Mouse (Mus musculus): Measurements from ENCODE around the gene Gimap9. TPM values are rescaled to one million over a fixed set of nuclear protein-coding genes. Genes with fewer than 3 reads are reported as not detected.
"Not testable (repeated sequence)": the region's sequence is repeated elsewhere in the genome, so short reads cannot be mapped to it uniquely, and the experiment has no call there.

The Gimap9 gene
- polyA plus RNA-seq, 1 experiment from 2014 or later = 1.9 TPM

- Histone ChIP-seq H3K27ac (replicated peaks) (no peak overlapping the region), H3K4me2 (no peak overlapping the region), H3K4me3 (replicated peaks) (no peak overlapping the region), H3K27me3 (replicated peaks) (no peaks in the 10 kb centered on the region), H3K9ac (replicated peaks) (no peak overlapping the region), H3K4me1 (no peaks in the 10 kb centered on the region), H3K9me3 (replicated peaks) (no peaks in the 10 kb centered on the region), H3K36me3 (no peaks in the 10 kb centered on the region)
- no peak for ATAC-seq (ENCODE audit: low FRiP score)
- 76% methylated on average over 3 of the region's 3 CpGs for WGBS
These were observed 5.7 kb downstream of the Gimap9 start for GRCm38 (mm10) chr6:48681472-48682090.

GRCm38 (mm10) chr6:48682271-48682670 lies 6.3 kb downstream of the Gimap9 start:
- no peaks in the 10 kb centered on the region for H3K36me3 ChIP-seq
- ATAC-seq (ENCODE audit: low FRiP score) = no peak
- no peak overlapping the region for H3K9ac ChIP-seq (replicated peaks)
- no peak overlapping the region for H3K4me3 ChIP-seq (replicated peaks)
- WGBS = 90% methylated on average over 4 of the region's 4 CpGs
- H3K4me2 ChIP-seq = no peak overlapping the region
- H3K27ac ChIP-seq (replicated peaks) = no peak overlapping the region
- H3K27me3 ChIP-seq (replicated peaks) = no peaks in the 10 kb centered on the region
- H3K4me1 ChIP-seq = no peaks in the 10 kb centered on the region
- no peaks in the 10 kb centered on the region for H3K9me3 ChIP-seq (replicated peaks)

GRCm38 (mm10) chr6:48683263-48683821 lies 7.4 kb downstream of the Gimap9 start:
- not testable (repeated sequence) for H3K4me2 ChIP-seq; H3K27me3 ChIP-seq (replicated peaks); H3K4me1 ChIP-seq; H3K9me3 ChIP-seq (replicated peaks); ATAC-seq (ENCODE audit: low FRiP score); H3K9ac ChIP-seq (replicated peaks); H3K36me3 ChIP-seq; H3K4me3 ChIP-seq (replicated peaks); H3K27ac ChIP-seq (replicated peaks)
- 99% methylated on average over 3 of the region's 4 CpGs for WGBS

- H3K4me1 ChIP-seq = no peaks in the 10 kb centered on the region
- H3K9ac ChIP-seq (replicated peaks) = no peak within 1 kb of the TSS
- no peaks in the 10 kb centered on the region for H3K27me3 ChIP-seq (replicated peaks)
- no peak within 1 kb of the TSS for H3K27ac ChIP-seq (replicated peaks)
- H3K9me3 ChIP-seq (replicated peaks) = no peaks in the 10 kb centered on the region
- no peaks in the 10 kb centered on the region for H3K36me3 ChIP-seq
- ATAC-seq (ENCODE audit: low FRiP score) = no peak
- no peak within 1 kb of the TSS for H3K4me2 ChIP-seq
- 79% methylated on average over 5 of the region's 5 CpGs for WGBS
- H3K4me3 ChIP-seq (replicated peaks) = no peak within 1 kb of the TSS
These were observed 8.4 kb downstream of the Gimap9 start, which contains the start of gene Gimap4 for GRCm38 (mm10) chr6:48684319-48684718. Gene Gimap4 (plus strand): TSS chr6:48684549.

- Histone ChIP-seq H3K4me1 (no peaks in the 10 kb centered on the region), H3K4me3 (replicated peaks) (no peak overlapping the region), H3K27me3 (replicated peaks) (no peaks in the 10 kb centered on the region), H3K9ac (replicated peaks) (no peak overlapping the region), H3K27ac (replicated peaks) (no peak overlapping the region), H3K36me3 (no peaks in the 10 kb centered on the region), H3K9me3 (replicated peaks) (no peaks in the 10 kb centered on the region), H3K4me2 (no peak overlapping the region)
- 75% methylated on average over 4 of the region's 4 CpGs for WGBS
- ATAC-seq (ENCODE audit: low FRiP score) = no peak
These were observed 8.9 kb downstream of the Gimap9 start for GRCm38 (mm10) chr6:48684806-48685205.

- 88% methylated on average over 2 of the region's 2 CpGs for WGBS
- no peaks in the 10 kb centered on the region for H3K36me3 ChIP-seq
- H3K27me3 ChIP-seq (replicated peaks) = no peaks in the 10 kb centered on the region
- no peaks in the 10 kb centered on the region for H3K9me3 ChIP-seq (replicated peaks)
- no peak overlapping the region for H3K4me2 ChIP-seq
- H3K4me3 ChIP-seq (replicated peaks) = no peak overlapping the region
- ATAC-seq (ENCODE audit: low FRiP score) = no peak
- H3K4me1 ChIP-seq = no peaks in the 10 kb centered on the region
- H3K9ac ChIP-seq (replicated peaks) = no peak overlapping the region
- no peak overlapping the region for H3K27ac ChIP-seq (replicated peaks)
These were observed 9.3 kb downstream of the Gimap9 start for GRCm38 (mm10) chr6:48685251-48685650.

- 89% methylated on average over 7 of the region's 7 CpGs for WGBS
- H3K27ac ChIP-seq (replicated peaks) = no peak overlapping the region
- no peak for ATAC-seq (ENCODE audit: low FRiP score)
These were observed 10.1 kb downstream of the Gimap9 start for GRCm38 (mm10) chr6:48685694-48686665.

GRCm38 (mm10) chr6:48687077-48687476 lies 11.1 kb downstream of the Gimap9 start:
- H3K36me3 ChIP-seq = no peaks in the 10 kb centered on the region
- H3K4me1 ChIP-seq = no peaks in the 10 kb centered on the region
- no peak overlapping the region for H3K4me3 ChIP-seq (replicated peaks)
- no peaks in the 10 kb centered on the region for H3K27me3 ChIP-seq (replicated peaks)
- no peaks in the 10 kb centered on the region for H3K9me3 ChIP-seq (replicated peaks)
- no peak overlapping the region for H3K9ac ChIP-seq (replicated peaks)
- WGBS = 78% methylated on average over 2 of the region's 2 CpGs
- H3K27ac ChIP-seq (replicated peaks) = no peak overlapping the region
- no peak for ATAC-seq (ENCODE audit: low FRiP score)
- H3K4me2 ChIP-seq = no peak overlapping the region

More at GRCm38 (mm10) chr6:48685694-48686665, 10.1 kb downstream of the Gimap9 start:
- Histone ChIP-seq H3K36me3 (no peaks in the 10 kb centered on the region), H3K4me1 (no peaks in the 10 kb centered on the region), H3K4me2 (no peak overlapping the region), H3K9ac (replicated peaks) (no peak overlapping the region), H3K9me3 (replicated peaks) (no peaks in the 10 kb centered on the region), H3K27me3 (replicated peaks) (no peaks in the 10 kb centered on the region), H3K4me3 (replicated peaks) (no peak overlapping the region)

GRCm38 (mm10) chr6:48689320-48689719 lies 13.4 kb downstream of the Gimap9 start:
- Histone ChIP-seq H3K36me3 (no peaks in the 10 kb centered on the region), H3K9ac (replicated peaks) (no peak overlapping the region), H3K4me2 (no peak overlapping the region), H3K4me1 (no peaks in the 10 kb centered on the region), H3K27me3 (replicated peaks) (no peaks in the 10 kb centered on the region), H3K9me3 (replicated peaks) (no peaks in the 10 kb centered on the region), H3K4me3 (replicated peaks) (no peak overlapping the region), H3K27ac (replicated peaks) (no peak overlapping the region)
- no peak for ATAC-seq (ENCODE audit: low FRiP score)
- WGBS = 93% methylated on average over 2 of the region's 2 CpGs

- ATAC-seq (ENCODE audit: low FRiP score) = no peak
- Histone ChIP-seq H3K4me1 (no peaks in the 10 kb centered on the region), H3K4me2 (no peak overlapping the region), H3K36me3 (no peaks in the 10 kb centered on the region), H3K4me3 (replicated peaks) (no peak overlapping the region), H3K27ac (replicated peaks) (no peak overlapping the region), H3K9me3 (replicated peaks) (no peaks in the 10 kb centered on the region; the same call in 1 of the 2 replicates), H3K27me3 (replicated peaks) (no peaks in the 10 kb centered on the region), H3K9ac (replicated peaks) (no peak overlapping the region)
- 93% methylated on average over 6 of the region's 6 CpGs for WGBS
These were observed 17.0 kb downstream of the Gimap9 start for GRCm38 (mm10) chr6:48692962-48693361.

GRCm38 (mm10) chr6:48696830-48697554 lies 21.1 kb downstream of the Gimap9 start:
- H3K36me3 ChIP-seq = no peaks in the 10 kb centered on the region
- ATAC-seq (ENCODE audit: low FRiP score) = no peak
- no peaks in the 10 kb centered on the region; the same call in 1 of the 2 replicates for H3K9me3 ChIP-seq (replicated peaks)
- H3K27me3 ChIP-seq (replicated peaks) = no peaks in the 10 kb centered on the region
- H3K4me1 ChIP-seq = no peaks in the 10 kb centered on the region
- no peak overlapping the region for H3K9ac ChIP-seq (replicated peaks)
- 87% methylated on average over 4 of the region's 4 CpGs for WGBS
- no peak overlapping the region for H3K4me2 ChIP-seq
- no peak overlapping the region for H3K4me3 ChIP-seq (replicated peaks)
- H3K27ac ChIP-seq (replicated peaks) = no peak overlapping the region
